10 mouse cellular contexts compared by ENCODE assay signal in genomic region chr2:122194509-122194929, GRCm38 (mm10). TPM values are rescaled to one million over a fixed set of nuclear protein-coding genes. Genes with fewer than 3 reads are reported as not detected.
DNase-seq lines count a peak whose midpoint lies in the region; TF ChIP-seq lines count a peak whose summit lies in the region.
"Had no signal": no experiment of that assay in that cellular context is flagged by ENCODE, and none has a peak within 500 bp of the region (broad histone marks: within the 10 kb centered on the region; RNA-seq: fewer than 3 reads in every experiment).

No protein-coding gene starts in this region.

- no peak for DNase-seq in lung, adult 2 months
- no peak for DNase-seq in lung, postnatal 4 days
- peak; percentile 47 for DNase-seq in brain, embryonic 18.5 days (ENCODE audit: low read depth, low spot score)
- DNase-seq in forelimb bud, embryonic 11.5 days (ENCODE audit: low read depth, low spot score), result peak; percentile 4
- peak; percentile 24 to 61 for DNase-seq in left cerebral cortex, postnatal 25 days (ENCODE audit: low spot score in 2 of 2)
- DNase-seq in retina, postnatal 1 day, result peak; percentile 66
- no peak for DNase-seq in thymus, adult 2 months
- DNase-seq in heart, embryonic 10.5 days (ENCODE audit: low spot score), result no peak

- WGBS in lung, adult 2 months, result 58% methylated on average over 1 of the region's 1 CpGs
- 47% methylated on average over 1 of the region's 1 CpGs for WGBS in thymus, adult 2 months
- 62% methylated on average over 1 of the region's 1 CpGs for WGBS in heart, embryonic 10.5 days

- peak; percentile 37; the same call in 1 of the 2 replicates for TF ChIP-seq CTCF in lung, adult 2 months (IDR thresholded peaks at IDR 0.05; ENCODE audit: insufficient read depth, low read length)
- no peak for TF ChIP-seq CTCF in thymus, adult 2 months (IDR thresholded peaks at IDR 0.05; ENCODE audit: borderline replicate concordance, control insufficient read depth, extremely low read depth, insufficient read depth, low read length, poor library complexity)

- intact Hi-C loops in left cerebral cortex, postnatal 25 days (cut with DNase I), result loop anchor here (1.0 to 10.0 kb wide), 5 partner anchors 50 to 430 kb away; no protein-coding TSS in a partner anchor

- no peaks in the 10 kb centered on the region for H3K9me3 ChIP-seq in heart, embryonic 10.5 days

- H3K36me3 ChIP-seq in thymus, adult 2 months (ENCODE audit: control insufficient read depth, insufficient read depth, low read length), result no peaks in the 10 kb centered on the region
- no peaks in the 10 kb centered on the region for H3K36me3 ChIP-seq in heart, embryonic 10.5 days

- H3K4me1 ChIP-seq in lung, adult 2 months (ENCODE audit: control insufficient read depth, insufficient read depth, low read length), result no peaks in the 10 kb centered on the region
- H3K4me1 ChIP-seq in thymus, adult 2 months (replicated peaks; ENCODE audit: control insufficient read depth, insufficient read depth, low read length), result no peaks in the 10 kb centered on the region
- H3K4me1 ChIP-seq in heart, embryonic 10.5 days, result no peaks in the 10 kb centered on the region

- no peak overlapping the region for H3K27ac ChIP-seq in thymus, adult 2 months (ENCODE audit: control insufficient read depth, insufficient read depth, low read length)
- no peak overlapping the region for H3K27ac ChIP-seq in heart, embryonic 10.5 days
- H3K27ac ChIP-seq: macrophage had no signal

- H3K4me3 ChIP-seq in lung, adult 2 months (replicated peaks; ENCODE audit: extremely low read depth, low read depth, low read length), result no peak overlapping the region
- H3K4me3 ChIP-seq in thymus, adult 2 months (ENCODE audit: control insufficient read depth, insufficient read depth, low read length), result no peak overlapping the region
- H3K4me3 ChIP-seq in heart, embryonic 10.5 days, result no peak overlapping the region
- H3K4me3 ChIP-seq: erythroblast, embryonic 14.5 days had no signal

- no peak for TF ChIP-seq POLR2A in lung, adult 2 months (IDR thresholded peaks at IDR 0.05; ENCODE audit: borderline replicate concordance, extremely low read depth, low read depth, low read length)
- no peak for TF ChIP-seq POLR2A in thymus, adult 2 months (IDR thresholded peaks at IDR 0.05; ENCODE audit: control insufficient read depth, extremely low read depth, insufficient read depth, low read length, poor library complexity)

- H3K27me3 ChIP-seq in thymus, adult 2 months (ENCODE audit: control insufficient read depth, insufficient read depth, low read length), result no peaks in the 10 kb centered on the region
- no peaks in the 10 kb centered on the region for H3K27me3 ChIP-seq in heart, embryonic 10.5 days (ENCODE audit: insufficient read depth, poor library complexity, severe bottlenecking)

RNA-seq across cellular contexts. Expression of gene Terb2, which starts 8.4 kb away (rescaled TPM):
- polyA plus RNA-seq in lung, adult 2 months (2012; rRNA removed), result not detected in 2 replicates
- total RNA-seq in left cerebral cortex, postnatal 25 days (2021), result not detected
- polyA plus RNA-seq in thymus, adult 2 months (2012; rRNA removed), result not detected in 2 replicates
- polyA plus RNA-seq in heart, embryonic 10.5 days (2016; fragmentation: Nextera tagmentation; extraction: Ambion mirVana), result not detected in 2 replicates
- polyA plus RNA-seq: erythroblast, embryonic 14.5 days; macrophage had no signal

RNA-seq across cellular contexts. Expression of gene Patl2, which starts 8.5 kb away (rescaled TPM):
- 0.07 TPM in 1 of 2 replicates, not detected in the other for polyA plus RNA-seq in lung, adult 2 months (2012; rRNA removed)
- not detected for total RNA-seq in left cerebral cortex, postnatal 25 days (2021)
- polyA plus RNA-seq in thymus, adult 2 months (2012; rRNA removed), result 0.61 and 0.92 TPM in 2 replicates
- polyA plus RNA-seq in heart, embryonic 10.5 days (2016; fragmentation: Nextera tagmentation; extraction: Ambion mirVana), result 0.05 TPM in 1 of 2 replicates, not detected in the other
- polyA plus RNA-seq: erythroblast, embryonic 14.5 days had no signal

RNA-seq across cellular contexts. Expression of gene Trim69, which starts 34.0 kb away (rescaled TPM):
- polyA plus RNA-seq in lung, adult 2 months (2012; rRNA removed), result 0.08 TPM in 1 of 2 replicates, not detected in the other
- total RNA-seq in left cerebral cortex, postnatal 25 days (2021), result not detected
- polyA plus RNA-seq in thymus, adult 2 months (2012; rRNA removed), result 0.12 and 0.13 TPM in 2 replicates
- 0.11 TPM in 1 of 2 replicates, not detected in the other for polyA plus RNA-seq in heart, embryonic 10.5 days (2016; fragmentation: Nextera tagmentation; extraction: Ambion mirVana)
- polyA plus RNA-seq: erythroblast, embryonic 14.5 days had no signal

RNA-seq across cellular contexts. Expression of gene Sord, which starts 40.0 kb away (rescaled TPM):
- 15.3 and 21.9 TPM in 2 replicates for polyA plus RNA-seq in lung, adult 2 months (2012; rRNA removed)
- total RNA-seq in left cerebral cortex, postnatal 25 days (2021), result 10 to 100 TPM; 14.8 to 14.9 TPM
- 16.7 and 19.0 TPM in 2 replicates for polyA plus RNA-seq in thymus, adult 2 months (2012; rRNA removed)
- 40.8 and 41.3 TPM in 2 replicates for polyA plus RNA-seq in heart, embryonic 10.5 days (2016; fragmentation: Nextera tagmentation; extraction: Ambion mirVana)

RNA-seq across cellular contexts. Expression of gene B2m, which starts 47.0 kb away (rescaled TPM):
- polyA plus RNA-seq in lung, adult 2 months (2012; rRNA removed), result 1,104 and 1,411 TPM in 2 replicates
- 100 to 1,000 TPM; 104 to 107 TPM for total RNA-seq in left cerebral cortex, postnatal 25 days (2021)
- polyA plus RNA-seq in thymus, adult 2 months (2012; rRNA removed), result 1,110 and 1,280 TPM in 2 replicates
- 143 and 154 TPM in 2 replicates for polyA plus RNA-seq in heart, embryonic 10.5 days (2016; fragmentation: Nextera tagmentation; extraction: Ambion mirVana)

Comparison
In these comparisons a context has a peak if more than half of its experiments do, and no peak if none do; other contexts are left out.
1. DNase-seq: peak in brain, embryonic 18.5 days (single experiment), forelimb bud, embryonic 11.5 days (single experiment), left cerebral cortex, postnatal 25 days (2 of 2) and retina, postnatal 1 day (single experiment); none in lung, adult 2 months (single experiment), lung, postnatal 4 days (0 of 2), thymus, adult 2 months (single experiment) and heart, embryonic 10.5 days (single experiment).